In the genomic region with DNA sequence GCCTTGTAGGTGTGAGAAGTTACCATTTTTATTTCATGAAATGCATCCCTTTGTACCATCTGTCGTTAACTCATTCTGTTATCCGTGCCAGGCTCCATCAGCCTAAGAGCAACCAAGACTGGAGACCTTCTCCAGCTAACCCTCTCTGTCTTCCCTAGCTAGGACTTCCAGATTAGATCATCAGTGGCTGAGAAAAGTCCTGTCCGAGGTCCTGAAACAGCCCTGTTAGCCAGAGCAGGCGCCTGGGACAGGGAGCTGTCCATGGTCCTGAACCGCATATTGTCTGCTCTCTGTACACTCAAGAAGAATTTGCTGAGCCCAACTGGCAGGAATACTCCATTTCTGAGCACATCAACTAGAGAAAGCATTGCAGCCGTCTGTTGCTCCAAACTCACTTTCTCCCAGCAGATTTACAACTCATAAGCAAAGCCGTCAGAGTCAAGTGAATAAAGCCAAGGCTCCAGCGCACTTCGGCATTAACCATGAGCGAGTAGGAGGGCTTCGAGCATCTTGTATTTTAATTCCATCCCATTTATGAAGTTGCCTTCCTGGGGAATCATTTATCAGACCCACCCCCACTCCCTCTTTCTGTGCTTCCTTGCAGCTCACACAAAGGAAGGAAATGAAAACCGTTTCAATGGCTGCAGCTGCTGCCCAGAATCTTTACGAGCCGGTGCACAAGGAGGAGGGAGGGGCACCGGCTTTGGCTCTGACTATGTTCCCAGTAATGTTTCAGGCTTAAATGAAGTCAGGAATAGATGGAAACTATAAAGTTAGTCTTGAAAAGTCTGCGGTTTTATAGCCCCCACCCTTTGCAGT, we compare ENCODE assay signal across 8 mouse cellular contexts.
DNase-seq lines count a peak whose midpoint lies in the region; ATAC-seq lines count a peak whose summit lies in the region.

No protein-coding gene starts in this region.

- ATAC-seq in heart, embryonic 12.5 days (ENCODE audit: insufficient number of reproducible peaks, low FRiP score), result peak; percentile 33; the same call in 1 of the 2 replicates
- ATAC-seq in liver, embryonic 11.5 days (replicated peaks; ENCODE audit: low FRiP score), result no peak
- peak; percentile 53; the same call in 1 of the 2 replicates for ATAC-seq in neural tube, embryonic 12.5 days (ENCODE audit: low FRiP score, low read depth)

- H3K4me2 ChIP-seq in heart, embryonic 12.5 days, result no peak overlapping the region
- H3K4me2 ChIP-seq in liver, embryonic 11.5 days, result no peak overlapping the region
- H3K4me2 ChIP-seq in neural tube, embryonic 12.5 days (replicated peaks), result peak overlapping the region; percentile 35; the same call in 1 of the 2 replicates

- H3K9me3 ChIP-seq in heart, embryonic 12.5 days (replicated peaks), result no peaks in the 10 kb centered on the region
- no peaks in the 10 kb centered on the region for H3K9me3 ChIP-seq in liver, embryonic 11.5 days (ENCODE audit: control insufficient read depth, low read length)
- no peaks in the 10 kb centered on the region for H3K9me3 ChIP-seq in neural tube, embryonic 12.5 days

- 52% methylated on average over 16 of the region's 16 CpGs for WGBS in heart, embryonic 12.5 days
- 57% methylated on average over 16 of the region's 16 CpGs for WGBS in liver, embryonic 11.5 days
- WGBS in neural tube, embryonic 12.5 days, result 25% methylated on average over 16 of the region's 16 CpGs

- H3K36me3 ChIP-seq in heart, embryonic 12.5 days, result no peaks in the 10 kb centered on the region
- no peaks in the 10 kb centered on the region for H3K36me3 ChIP-seq in liver, embryonic 11.5 days (ENCODE audit: control insufficient read depth, insufficient read depth, low read length)
- H3K36me3 ChIP-seq in neural tube, embryonic 12.5 days, result no peaks in the 10 kb centered on the region

- no peak overlapping the region for H3K4me3 ChIP-seq in heart, embryonic 12.5 days
- no peak overlapping the region for H3K4me3 ChIP-seq in liver, embryonic 11.5 days (ENCODE audit: low read depth, low read length)
- H3K4me3 ChIP-seq in neural tube, embryonic 12.5 days, result no peak overlapping the region

- no peaks in the 10 kb centered on the region for H3K27me3 ChIP-seq in heart, embryonic 12.5 days (replicated peaks)
- H3K27me3 ChIP-seq in liver, embryonic 11.5 days (replicated peaks; ENCODE audit: control insufficient read depth, insufficient read depth, low read length), result no peaks in the 10 kb centered on the region
- H3K27me3 ChIP-seq in neural tube, embryonic 12.5 days (replicated peaks), result no peaks in the 10 kb centered on the region

- H3K27ac ChIP-seq in heart, embryonic 12.5 days (ENCODE audit: poor library complexity, severe bottlenecking), result no peak overlapping the region
- no peak overlapping the region for H3K27ac ChIP-seq in liver, embryonic 11.5 days (ENCODE audit: low read depth, low read length)
- H3K27ac ChIP-seq in neural tube, embryonic 12.5 days, result no peak overlapping the region

- DNase-seq in spleen, postnatal 10 days (ENCODE audit: low spot score in 2 of 2), result peak; percentile 10 to 67
- DNase-seq in spleen, adult 12 weeks (ENCODE audit: low spot score), result no peak
- peak; percentile 2 for DNase-seq in fat pad, adult 2 months (ENCODE audit: extremely low read depth, low read depth, low spot score)
- DNase-seq in kidney, postnatal 10 days, result peak; percentile 95
- peak; percentile 72 for DNase-seq in liver, embryonic 11.5 days (ENCODE audit: low spot score)
- peak; percentile 67 for DNase-seq in thymus, postnatal 14 days

- no peak overlapping the region for H3K9ac ChIP-seq in heart, embryonic 12.5 days
- no peak overlapping the region for H3K9ac ChIP-seq in liver, embryonic 11.5 days (ENCODE audit: low read depth, low read length)
- no peak overlapping the region for H3K9ac ChIP-seq in neural tube, embryonic 12.5 days

- H3K4me1 ChIP-seq in heart, embryonic 12.5 days (replicated peaks), result no peaks in the 10 kb centered on the region
- H3K4me1 ChIP-seq in liver, embryonic 11.5 days (replicated peaks; ENCODE audit: control insufficient read depth, insufficient read depth, low read length), result no peaks in the 10 kb centered on the region
- no peaks in the 10 kb centered on the region; the same call in 1 of the 2 replicates for H3K4me1 ChIP-seq in neural tube, embryonic 12.5 days
